Mouse (Mus musculus): ENCODE results near the gene Mllt3.

DNA sequence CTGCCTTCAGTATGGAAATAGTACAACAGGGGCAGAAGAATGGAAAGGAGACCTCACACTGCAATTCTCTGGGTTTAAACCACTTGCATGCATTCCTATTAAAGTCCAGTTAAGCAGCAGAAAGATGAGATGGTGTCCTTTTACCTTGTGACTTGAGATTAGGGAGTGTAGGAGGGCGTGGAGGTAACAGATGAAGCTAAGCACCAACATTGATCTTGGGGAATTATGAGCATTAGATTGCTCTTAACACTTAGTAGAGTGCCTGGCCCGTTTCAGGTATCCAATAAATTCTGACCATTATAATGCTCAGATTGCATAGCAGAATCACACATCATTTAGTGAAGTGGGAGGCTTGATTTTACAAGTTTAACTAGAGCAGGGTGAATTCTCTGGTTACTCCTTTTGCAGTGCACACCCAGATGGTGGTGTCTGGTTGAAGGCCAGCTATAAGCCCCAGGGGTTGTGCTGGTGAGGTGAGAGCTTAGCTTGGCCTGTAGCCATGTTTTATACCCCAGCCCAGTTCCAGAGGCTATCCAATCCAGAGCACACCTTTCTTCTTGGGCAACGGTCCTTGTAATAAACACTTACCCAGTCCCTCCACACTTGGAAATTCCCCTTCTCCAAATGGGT is 288.0 kb downstream of the Mllt3 start:
- TF ChIP-seq CTCF (conservative IDR thresholded peaks at IDR 0.05; ENCODE audit: low read length) = no peak
- TF ChIP-seq POU5F1 (IDR thresholded peaks at IDR 0.05; ENCODE audit: borderline replicate concordance, low read length) = no peak
